Mouse (Mus musculus) right cerebral cortex, adult 18-20 months (tissue): ENCODE measurements around the gene Rbfox1.
A peak's percentile ranks its signal among the peaks of the same experiment; 100 is the strongest.

Source experiments
- DNase-seq: peaks from one replicate; pipeline ENCODE4 v3.0.0; 2022; ENCODE audit warnings: mixed read lengths

Gene Rbfox1

DNA sequence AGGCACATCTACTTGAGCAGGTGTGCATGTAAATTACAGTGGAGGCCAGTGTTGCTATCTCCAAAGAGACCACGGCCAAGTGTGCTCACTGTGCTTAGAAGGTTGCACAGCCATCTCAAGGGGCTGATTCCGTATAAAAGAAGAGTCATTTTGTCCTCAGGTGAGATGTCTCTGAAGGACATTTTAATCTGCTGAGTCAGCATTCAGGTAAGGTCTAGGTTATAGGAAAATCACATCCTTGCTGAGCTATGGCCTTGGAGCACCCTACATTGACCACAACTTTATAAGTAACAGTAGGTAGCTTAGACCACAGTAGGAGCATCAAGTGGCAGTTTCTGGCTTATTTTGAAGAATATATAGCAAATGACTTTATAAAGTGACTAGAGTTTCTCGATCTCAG is 848.3 kb downstream of the Rbfox1 start:
- no peak for DNase-seq

DNA sequence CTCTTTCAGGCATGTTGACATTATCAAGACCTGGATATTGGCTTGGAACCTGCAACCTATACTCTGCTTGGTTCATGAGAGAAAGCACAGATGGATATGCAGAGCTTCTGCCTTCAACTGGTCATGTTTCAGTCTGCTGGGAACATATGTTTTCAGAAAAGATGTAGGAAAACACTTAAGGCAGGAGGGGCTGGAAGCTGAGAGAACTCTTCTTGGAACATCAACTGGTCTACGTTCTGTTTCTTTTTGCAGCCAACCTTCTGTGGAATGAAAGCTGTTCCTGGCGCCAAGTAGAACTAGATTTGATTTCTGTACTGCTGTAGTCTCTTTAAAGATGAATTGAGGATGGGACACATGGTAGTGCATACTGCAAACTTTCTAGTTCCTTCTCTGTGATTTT is 851.4 kb downstream of the Rbfox1 start:
- DNase-seq = peak; percentile 56

DNA sequence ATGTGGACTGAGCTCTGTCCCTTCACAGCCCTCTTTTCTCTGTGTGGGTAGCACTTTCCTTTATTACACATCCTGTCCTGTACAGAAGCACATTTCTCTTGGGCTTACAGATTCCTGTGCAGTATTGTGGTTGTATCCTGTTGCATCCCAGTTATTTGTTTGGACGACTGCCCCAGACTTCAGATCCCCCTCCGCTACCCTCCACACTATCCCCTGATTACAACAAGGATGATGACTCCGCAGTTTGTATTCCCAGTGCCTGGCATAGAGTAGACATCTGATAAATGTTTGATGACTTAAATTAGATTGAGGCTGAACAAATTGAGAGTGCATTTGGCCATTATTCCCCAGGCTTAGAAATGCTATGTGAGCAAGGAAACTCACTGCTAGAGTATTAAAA is 851.8 kb downstream of the Rbfox1 start:
- DNase-seq = no peak

GRCm38 (mm10) chr16:6746116-6746515 is 861.0 kb downstream of the Rbfox1 start:
- no peak for DNase-seq

GRCm38 (mm10) chr16:6750491-6750890 is 865.3 kb downstream of the Rbfox1 start:
- DNase-seq = peak; percentile 35

DNA sequence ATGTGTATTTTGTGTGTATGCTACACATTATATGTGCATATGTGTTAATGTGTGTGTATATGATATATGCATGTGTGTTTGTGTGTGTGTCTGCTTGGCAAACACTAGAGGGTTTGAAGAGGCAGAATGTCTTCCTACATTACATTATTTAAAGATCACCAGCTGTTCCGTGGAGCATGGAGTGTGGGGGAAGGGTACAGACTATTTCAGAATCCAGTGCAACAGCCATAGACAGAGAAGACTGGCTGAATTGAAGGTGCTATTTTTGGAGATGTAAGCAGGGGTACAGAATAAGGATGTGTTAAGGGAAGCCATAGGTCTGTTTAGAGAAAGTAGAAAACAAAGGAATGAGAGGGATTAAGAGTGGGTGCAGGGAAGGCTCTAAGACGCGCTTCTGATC is 869.7 kb downstream of the Rbfox1 start:
- peak; percentile 54 for DNase-seq

GRCm38 (mm10) chr16:6769495-6770237 is 884.5 kb downstream of the Rbfox1 start:
- DNase-seq = no peak

DNA sequence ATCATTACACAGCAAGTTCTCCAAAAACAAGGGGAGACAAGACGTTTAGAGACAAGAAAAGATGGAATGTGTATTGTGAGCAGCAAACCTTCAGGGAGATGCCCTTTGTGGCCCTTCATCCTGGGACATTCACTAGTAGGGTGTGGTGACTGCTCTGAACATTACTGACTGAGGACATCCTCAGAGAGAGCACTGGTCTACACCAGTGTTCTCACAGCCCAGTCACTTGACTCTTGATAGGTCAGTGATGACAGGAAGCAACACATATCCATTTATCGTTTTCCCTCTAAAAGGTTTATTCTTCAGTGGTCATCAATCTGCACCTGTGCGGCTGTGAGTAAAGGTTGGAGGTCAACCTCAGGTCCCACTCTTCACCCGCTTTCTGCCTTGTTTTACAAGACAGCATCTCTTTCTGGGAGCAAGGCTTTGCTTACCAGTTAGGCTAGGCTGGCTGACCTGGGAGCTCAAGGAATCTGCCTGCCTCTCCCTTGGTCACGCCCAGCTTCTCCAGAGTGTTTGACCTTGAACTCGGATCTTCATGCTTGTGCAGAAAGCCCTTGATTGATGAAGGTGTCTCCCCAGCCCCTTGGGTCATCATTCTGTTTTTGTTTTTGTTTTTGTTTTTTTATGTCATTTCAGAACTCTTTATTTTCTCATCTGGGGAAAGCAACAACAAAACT is 892.5 kb downstream of the Rbfox1 start:
- no peak for DNase-seq

GRCm38 (mm10) chr16:6784144-6784543 is 899.0 kb downstream of the Rbfox1 start:
- peak; percentile 24 for DNase-seq

DNA sequence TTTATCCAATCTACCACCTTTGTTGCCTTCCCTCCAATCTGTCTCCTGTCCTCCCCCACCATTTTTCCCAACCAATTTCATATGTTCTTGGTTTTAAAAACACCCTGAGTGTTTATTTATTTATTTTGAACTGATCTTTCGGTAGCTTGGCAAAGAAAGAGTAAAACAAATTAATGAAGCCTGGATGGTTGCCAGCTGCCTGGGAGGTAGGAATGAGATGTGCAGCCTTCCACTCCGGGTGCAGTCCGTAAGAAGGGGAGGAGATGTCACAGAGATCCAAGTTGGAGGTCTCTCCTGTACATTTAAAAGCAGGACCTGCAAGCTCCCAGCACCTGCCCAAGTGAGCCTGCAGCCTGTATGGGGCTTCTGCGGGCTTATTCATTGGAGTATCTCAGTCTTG is 899.9 kb downstream of the Rbfox1 start:
- DNase-seq = no peak

- DNase-seq = no peak
Measured at GRCm38 (mm10) chr16:6791218-6791617, 906.1 kb downstream of the Rbfox1 start.

DNA sequence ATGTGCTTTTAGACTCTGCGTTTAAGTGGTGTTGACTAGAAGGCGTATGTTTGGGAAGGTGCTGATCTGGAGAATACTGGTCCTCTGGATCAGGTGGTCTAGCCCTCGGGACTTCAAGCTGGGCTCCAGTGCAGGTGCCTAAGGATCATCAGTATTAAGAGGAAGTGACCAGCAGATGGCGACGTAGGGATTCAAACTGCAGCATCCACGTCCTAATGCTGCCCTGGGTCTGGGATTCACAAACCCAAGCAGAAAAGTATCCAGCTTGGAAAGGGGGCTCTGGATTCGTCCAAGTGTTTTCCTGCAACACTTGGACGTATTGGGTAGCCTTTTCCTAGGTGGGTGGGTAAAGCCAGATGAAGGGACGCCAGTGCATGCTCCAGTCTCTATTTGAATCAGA is 906.5 kb downstream of the Rbfox1 start:
- DNase-seq = peak; percentile 61

GRCm38 (mm10) chr16:6806246-6806645 is 921.1 kb downstream of the Rbfox1 start:
- no peak for DNase-seq

- DNase-seq = no peak
Measured at GRCm38 (mm10) chr16:6807835-6808234, 922.7 kb downstream of the Rbfox1 start.

DNA sequence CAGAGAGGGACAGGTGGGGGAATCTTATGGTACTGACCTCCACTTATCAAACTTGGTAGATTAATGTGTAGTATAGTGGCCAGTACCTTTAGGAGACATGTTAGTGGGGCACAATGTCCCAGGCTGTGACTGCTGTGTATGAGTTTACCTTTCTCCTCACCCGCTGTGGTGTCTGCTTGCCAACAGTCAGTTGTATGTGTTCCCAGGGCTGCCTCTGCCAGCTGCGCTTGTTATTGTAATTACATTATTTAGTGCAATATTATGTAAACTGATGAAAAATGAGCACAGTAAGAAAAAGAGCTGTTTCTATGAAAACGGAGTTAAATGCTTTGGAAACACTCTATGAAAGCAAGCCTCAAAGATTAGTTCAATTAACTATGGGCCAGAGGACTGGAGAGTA is 928.7 kb downstream of the Rbfox1 start:
- DNase-seq = peak; percentile 12

DNA sequence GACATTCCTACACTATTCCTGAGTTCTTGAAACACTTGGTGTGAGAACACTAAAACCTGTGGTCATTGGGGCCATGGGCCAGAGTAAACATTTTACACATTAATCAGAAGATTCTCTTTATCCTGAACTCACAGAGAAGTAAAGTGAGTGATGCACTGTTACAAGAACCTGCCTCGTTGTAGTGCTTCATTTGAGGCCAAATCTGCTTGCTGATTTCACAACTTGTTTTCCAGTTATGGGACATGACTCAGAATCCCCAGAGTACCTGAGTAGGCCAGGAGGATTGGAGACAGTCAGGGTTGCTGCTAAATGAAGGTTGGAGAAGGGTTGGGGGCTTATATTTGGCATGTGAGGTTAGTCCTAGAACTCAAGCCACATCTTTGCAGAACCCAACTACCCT is 936.6 kb downstream of the Rbfox1 start:
- no peak for DNase-seq

- no peak for DNase-seq
Measured at GRCm38 (mm10) chr16:6829892-6830524, 944.9 kb downstream of the Rbfox1 start.

GRCm38 (mm10) chr16:6833486-6833885 is 948.3 kb downstream of the Rbfox1 start:
- no peak for DNase-seq

GRCm38 (mm10) chr16:6835051-6835450 is 949.9 kb downstream of the Rbfox1 start:
- DNase-seq = no peak

GRCm38 (mm10) chr16:6839299-6839995 is 954.3 kb downstream of the Rbfox1 start:
- DNase-seq = peak; percentile 72

DNA sequence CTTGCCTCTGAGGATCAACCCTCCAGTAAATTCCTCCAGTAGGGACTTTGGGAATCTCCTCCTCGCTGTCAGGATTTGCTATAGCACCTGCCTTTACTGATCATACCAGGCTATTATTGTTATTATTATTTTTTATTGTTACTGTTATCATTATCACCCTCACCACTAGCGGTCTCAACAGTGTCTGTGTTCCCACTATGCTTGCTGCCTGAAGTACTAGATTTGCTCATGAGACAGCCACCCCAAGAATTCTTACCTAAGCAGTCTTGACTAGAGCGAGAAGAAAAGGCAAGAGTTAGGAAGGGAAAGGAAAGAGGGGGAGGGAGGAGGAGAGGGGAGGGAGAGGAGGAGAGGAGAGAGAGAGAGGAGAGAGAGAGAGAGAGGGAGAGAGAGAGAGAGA is 954.9 kb downstream of the Rbfox1 start:
- DNase-seq = no peak

GRCm38 (mm10) chr16:6840461-6840860 is 955.3 kb downstream of the Rbfox1 start:
- no peak for DNase-seq

DNA sequence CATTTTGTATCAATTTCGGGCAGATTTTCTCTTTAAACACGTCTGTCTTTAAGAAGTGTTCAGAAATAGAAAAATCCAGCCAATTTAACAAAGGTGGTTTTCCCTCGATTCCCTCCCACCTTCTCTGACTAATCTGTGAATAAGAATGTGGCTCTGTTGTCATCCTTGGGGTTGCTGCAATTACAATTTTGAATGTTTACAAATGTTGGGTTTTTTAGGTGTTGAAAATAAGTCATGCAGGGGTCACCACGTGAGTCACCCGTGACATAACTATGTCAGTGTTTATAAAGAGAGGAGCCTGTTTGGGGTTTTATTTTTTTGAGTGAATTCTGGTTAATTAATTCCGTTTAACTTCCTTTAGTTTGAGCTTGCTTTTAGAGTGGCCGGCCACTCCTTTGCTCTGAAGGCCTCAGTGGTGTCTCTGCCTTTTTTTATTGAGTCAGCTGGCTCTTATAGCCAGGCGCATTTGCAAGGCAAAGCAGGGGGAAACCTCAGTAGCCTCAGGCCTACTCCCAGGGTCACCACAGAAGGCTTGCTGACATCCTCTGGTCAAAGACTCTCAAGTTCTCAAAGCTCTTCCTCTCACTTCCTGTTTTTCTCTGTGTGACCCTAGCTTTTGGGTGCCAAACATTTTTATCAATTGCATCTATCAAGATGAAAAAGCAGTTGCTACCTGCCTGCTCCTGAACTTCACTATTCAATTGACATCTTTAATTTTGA is 957.1 kb downstream of the Rbfox1 start:
- no peak for DNase-seq
